Mouse (Mus musculus): ENCODE measurements around the gene Tgm1. TPM values are rescaled to one million over a fixed set of nuclear protein-coding genes. Genes with fewer than 3 reads are reported as not detected.

Gene Tgm1
- total RNA-seq, 4 experiments from 2014 or later: 1.1 to 1.4 TPM; not detected in 2

DNA sequence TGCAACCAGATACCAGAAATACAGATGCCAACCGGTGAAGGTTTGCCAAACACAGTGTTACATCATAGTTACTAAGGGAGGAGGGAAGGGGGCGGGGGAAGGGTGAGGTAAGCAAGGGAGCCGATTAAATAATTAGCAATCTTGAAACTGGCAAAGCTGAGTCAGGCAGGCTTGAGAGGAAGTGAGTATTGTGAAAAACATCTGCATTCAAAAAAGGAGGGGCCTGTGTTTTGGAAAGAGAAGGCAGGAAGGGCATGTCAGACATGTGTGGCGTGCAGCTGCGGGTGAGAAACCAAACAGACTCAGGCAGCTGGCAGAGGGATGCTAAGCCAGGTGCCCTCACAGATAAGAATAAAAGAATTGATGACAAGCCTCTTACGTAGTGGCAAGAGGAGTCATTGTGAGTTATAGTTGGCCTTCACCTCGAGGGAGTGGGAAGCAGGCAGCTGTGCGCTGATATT lies 10.7 kb upstream of the Tgm1 start:
- DNase-seq (ENCODE audit: low spot score in 2 of 2): no peak

DNA sequence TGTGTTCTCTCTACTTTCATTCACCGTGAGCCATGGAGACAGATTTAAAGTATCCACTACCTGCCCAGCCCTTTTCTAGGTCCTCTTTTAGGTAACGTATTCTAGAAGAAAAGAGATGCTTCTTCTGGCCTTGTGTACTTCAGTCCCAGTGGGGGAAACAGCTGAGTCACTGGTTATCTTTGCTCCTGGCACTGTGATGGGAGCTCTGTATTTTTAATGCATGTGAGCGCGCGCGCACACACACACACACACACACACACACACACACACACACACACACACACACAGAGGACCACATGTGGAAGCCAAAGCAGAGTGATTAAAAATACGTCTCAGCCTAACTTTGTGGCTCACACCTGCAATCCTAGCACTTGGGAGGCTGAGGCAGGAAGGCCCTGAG lies 9.7 kb upstream of the Tgm1 start:
- no peak for DNase-seq (ENCODE audit: low spot score in 2 of 2)

DNA sequence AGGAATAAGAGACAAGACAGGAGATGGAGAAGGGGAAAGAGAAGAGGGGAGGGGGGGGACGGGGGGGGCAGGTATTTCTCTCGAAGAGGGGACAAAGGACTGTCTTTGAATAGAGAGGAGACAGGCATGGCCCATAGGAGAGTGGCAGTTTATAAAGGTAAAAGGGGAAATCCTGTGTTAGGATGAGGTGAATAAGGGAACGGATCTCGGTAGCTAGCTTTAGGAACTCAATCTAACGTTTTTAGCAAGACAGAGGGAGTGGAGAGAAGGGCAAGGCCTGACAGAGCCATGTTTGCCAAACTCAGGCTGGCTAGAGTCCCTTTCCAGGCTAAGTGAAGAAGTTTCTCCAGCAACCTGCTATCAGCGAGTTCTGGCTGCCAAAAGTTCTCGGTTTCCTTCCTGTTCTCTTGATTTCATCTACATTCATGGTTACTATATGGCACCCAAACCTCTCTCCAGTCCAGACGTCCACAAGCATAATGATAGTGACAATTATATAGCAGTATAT lies 8.8 kb upstream of the Tgm1 start:
- no peak for DNase-seq (ENCODE audit: low spot score in 2 of 2)

DNA sequence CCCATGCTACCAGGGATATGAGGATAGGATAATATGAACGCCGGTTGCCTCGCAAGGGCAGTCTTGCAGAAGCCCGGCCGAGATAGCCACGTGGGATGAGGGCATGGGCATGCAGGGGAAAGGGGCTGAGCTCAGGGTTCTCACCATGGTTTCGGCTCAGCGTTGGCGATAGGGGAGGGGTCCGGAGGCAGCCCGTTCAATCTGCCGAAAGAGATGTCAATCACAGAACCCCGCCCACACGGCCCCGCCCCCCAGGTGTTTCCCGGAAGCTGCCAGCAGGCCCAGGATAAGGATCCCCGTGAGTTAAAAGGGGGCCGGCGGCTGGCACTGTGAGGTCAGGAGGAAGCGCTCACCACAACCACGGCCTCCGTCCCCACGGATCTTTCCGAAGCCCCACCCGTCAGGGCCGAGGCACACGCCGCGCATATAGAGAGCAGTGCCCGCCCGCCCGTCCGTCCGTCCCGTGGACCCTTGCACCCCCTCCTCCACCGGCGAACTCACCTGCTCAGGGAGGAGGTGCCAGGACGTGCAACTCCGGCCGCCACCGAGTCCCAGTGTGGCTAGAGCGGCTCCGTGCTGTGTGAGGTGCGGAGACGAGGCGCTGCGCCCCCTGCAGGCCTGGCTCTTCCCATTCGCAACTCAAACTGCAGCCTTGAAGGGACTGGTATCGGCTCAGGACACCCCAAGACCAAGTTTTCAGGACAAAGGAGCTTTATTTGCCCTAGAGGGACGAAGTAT lies 8.1 kb upstream of the Tgm1 start, which contains the start of gene Rabggta:
Gene Rabggta (minus strand): TSS at position 564 of the 738 bp plus-strand sequence.
- peak; percentile 85 to 92 for DNase-seq (ENCODE audit: low spot score in 2 of 2)

DNA sequence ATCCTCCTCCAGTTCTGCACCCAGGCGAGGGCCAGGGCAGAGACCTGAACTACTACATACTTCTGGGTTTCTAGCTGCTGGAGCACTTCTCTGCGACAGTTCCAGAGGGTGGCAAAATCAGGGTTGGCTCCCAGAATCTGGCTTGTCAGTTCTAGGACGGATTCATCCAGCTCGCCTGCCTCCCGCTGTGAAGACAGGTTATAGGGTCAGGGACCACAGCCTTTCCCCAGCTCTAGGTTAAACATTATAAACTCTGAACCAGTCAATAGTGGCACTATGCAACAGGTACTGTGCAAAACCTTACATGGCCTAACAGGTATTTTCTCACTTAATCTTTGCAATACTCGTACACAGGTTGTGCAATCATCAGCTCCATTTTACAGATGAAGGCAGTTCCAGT lies 7.3 kb upstream of the Tgm1 start:
- DNase-seq (ENCODE audit: low spot score in 2 of 2): no peak

DNA sequence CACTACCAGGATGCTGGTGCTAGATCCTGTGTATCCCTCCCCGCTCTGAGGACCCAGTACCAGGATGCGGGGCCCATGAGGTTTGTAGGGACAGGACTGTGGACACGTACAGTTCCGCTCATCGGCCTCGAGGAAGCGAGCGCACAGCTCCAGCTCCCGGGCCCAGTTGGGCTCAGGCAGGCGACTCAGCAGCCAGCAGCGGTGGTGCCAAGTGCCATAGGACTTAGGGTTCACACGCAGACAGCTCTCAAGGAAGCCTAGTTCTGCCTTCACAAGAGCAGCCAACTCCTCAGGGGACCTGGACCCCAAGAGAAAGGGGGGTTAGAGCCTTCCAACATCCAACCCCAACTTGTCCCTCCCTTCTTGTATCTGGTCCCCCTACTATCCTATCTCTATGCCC lies 6.9 kb upstream of the Tgm1 start:
- DNase-seq (ENCODE audit: low spot score in 2 of 2): no peak

DNA sequence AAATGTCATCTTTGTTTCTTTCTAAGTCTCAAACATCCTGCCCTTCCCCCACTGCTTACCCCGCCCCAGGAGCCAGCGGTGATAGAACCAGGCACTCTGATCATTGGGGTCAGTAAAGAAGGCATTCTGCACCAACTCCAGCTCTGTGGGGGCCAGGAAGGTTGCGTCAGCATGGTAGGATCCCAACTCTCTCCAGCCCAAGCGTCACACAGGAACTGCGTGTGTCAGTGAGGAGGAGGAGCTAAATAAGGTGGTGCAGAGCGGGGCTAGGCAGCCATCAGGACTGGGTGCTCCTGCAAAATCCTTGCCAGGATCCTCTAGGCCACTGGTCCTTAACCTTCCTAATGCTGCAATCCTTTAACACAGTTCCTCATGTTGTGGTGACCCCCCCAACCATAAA lies 6.0 kb upstream of the Tgm1 start:
- no peak for DNase-seq (ENCODE audit: low spot score in 2 of 2)

DNA sequence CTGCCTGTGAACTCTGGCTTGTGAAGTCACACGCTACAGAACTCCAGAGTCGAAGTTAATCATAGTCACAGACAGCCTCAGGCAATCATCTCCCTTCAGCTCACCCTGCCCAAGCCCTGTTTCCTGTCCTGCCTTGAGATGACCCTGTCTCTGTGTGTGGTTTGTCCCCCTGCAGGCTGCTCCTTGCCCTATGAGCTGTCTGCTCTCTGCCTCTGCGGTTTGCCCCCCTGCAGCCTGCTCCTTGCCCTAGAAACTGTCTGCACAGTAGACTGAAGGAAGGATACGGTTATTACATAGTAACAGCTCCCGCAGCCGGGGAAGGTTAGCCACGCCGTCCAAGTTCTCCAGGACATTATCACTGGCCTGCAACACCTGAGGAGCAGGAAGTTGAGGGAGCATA lies 3.2 kb upstream of the Tgm1 start:
- DNase-seq (ENCODE audit: low spot score in 2 of 2): no peak

DNA sequence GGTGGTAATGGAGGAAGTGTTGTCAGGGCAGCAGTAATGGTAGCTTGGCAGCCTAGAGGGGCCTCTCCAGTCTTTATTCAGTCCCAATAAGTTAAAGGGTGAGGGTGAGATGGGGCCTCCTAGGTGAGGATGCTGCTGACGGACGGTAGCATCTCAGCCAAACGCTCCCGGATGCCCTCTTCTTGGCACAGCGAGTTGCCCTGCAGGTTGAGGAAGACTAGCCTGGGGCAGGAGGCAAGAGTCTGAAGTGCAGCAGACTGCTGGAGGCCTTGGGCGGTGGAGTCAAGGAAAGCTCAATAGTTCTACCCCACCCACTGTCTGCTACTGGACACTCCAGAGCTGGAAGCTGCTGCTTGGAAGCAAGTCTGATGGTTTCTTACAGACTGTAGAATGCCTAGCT lies 2.5 kb upstream of the Tgm1 start:
- no peak for DNase-seq (ENCODE audit: low spot score in 2 of 2)

DNA sequence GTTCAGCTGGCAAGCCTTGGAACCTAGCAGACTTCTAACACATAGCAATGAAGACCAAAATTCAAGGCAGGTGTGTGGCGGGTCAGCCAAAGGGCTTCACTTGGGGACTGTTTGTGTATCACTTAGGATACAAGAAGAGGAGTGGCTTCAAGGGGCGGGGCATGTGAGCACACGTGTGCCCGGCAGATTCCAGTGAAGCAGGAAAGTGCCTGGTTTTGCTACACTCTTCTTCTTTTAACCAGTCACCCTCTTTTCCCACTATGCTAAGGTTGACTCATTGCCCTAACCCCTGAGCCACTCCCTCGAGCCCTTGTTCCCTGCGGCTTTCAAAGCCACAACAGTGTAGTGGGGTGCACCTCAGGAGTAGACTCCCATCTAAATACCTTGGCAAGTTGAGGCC lies 1.2 kb upstream of the Tgm1 start:
- DNase-seq (ENCODE audit: low spot score in 2 of 2): no peak

DNA sequence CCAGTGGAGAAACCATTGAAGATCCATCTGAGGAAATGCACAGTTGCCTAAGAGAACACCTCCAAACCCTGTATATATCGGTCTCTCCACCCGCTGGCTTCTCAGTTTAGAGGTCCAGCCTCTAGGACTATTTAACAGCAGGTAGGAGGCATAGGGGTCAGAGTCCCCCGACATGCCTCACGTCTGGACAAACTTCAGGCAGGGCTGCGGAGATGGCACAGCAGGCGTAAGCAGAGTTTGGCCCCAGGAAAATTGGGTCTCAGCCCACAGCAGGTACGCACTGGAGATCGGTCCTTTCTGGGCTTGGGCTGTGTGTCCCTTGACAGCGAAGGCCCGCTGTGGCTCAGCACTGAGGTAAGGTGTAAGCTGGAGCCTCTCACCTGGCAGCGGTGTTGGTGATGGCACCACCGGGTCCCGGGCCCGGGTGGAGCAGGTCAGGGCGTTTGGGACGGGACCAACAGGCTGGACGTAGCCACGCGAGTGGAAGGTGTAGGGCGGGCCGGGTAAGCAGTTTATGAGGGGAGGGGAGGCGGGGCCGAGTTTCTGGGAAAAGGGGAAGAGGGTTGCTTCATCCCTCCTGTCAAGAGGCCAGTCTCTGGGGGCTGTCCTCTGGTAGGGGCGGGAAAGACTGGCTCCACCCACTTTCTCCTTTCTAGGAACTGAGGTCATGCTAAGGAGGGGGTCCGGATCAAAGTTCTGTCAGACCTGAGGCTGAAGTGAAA lies 558 bp downstream of the Tgm1 start:
- DNase-seq (ENCODE audit: low spot score in 2 of 2): no peak

DNA sequence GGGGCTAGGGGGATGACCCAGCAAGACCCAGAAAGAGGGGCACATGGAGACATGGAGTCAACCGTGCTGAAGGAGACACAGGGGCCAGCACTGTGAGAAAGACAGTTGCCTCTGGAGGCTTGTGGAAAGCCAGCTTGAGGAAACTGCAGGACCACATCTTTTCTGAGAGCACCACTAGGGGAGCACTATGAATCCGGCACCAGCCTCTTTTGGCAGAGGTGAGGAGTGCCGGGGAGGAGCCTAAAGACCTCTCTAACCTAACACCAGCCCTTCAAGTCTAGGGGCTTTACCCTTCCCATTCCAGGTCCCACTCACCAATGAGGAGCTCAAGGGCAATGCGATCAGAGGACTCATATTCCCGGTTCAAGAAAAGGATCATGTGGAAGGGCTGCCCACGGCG lies 1.9 kb downstream of the Tgm1 start:
- no peak for DNase-seq (ENCODE audit: low spot score in 2 of 2)

DNA sequence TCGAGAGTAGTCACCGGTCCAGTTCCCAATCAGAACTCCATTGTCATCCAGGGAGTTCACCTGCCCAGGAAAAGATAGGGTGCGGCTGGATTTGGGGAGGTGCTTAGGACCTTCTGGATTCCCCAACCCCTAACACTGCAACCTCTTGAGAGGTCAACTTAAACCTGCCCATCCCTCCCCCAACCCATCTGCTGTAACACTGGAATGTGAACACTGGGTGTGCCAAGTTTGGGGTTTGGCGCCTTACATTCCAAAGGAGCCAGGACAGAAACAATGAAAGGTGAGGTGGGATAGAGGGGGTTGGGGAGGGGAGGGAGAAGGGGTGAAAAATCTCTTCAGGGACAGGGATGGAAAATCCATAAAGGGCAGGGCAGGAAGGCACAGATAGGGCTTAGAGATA lies 4.2 kb downstream of the Tgm1 start:
- no peak for DNase-seq (ENCODE audit: low spot score in 2 of 2)

DNA sequence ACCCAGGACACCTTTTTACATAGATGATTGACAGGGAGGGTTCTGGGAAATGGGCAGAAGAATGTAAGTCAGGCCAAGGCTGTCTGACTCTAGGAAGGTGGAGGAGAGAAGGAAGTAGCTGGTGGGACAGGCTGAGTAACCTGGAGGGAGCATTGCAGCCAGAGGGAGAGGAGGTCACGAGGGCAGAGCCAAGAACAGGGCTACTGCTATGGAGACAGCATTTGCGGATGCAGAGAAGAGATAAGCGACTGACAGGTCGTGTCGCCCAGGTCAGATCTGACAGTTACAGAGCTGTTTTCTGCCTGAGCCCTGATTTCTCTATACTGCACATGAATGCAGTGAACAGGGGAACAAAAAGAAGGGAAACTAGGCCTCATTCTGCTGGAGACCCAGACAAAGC lies 6.3 kb downstream of the Tgm1 start:
- no peak for DNase-seq (ENCODE audit: low spot score in 2 of 2)

DNA sequence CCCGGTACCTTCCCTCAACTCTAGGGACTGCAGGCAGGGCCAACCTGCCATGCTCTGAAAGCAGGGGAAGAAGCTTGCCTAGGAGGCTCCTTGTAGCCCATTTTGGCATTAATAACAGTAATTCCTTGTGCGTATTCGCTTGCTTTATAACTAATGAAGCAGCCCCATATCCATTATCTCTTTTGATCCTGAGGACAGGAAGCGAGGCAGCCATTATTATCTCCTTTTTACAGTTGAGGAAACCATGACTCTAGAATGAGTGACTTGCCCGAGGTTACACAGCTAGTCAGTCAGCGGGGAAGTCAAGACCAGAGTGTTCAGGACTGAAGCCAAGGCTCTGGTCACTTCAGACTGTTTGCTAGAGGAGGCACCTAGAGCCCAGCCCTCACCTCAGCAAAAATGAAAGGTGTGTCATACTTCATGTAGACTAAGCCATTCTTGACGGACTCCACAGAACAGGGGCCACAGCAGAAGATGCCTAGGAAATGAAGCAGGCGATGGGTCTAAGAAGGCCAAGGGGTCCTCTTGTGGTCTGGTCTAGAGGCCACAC lies 7.6 kb downstream of the Tgm1 start:
- DNase-seq (ENCODE audit: low spot score in 2 of 2): no peak

DNA sequence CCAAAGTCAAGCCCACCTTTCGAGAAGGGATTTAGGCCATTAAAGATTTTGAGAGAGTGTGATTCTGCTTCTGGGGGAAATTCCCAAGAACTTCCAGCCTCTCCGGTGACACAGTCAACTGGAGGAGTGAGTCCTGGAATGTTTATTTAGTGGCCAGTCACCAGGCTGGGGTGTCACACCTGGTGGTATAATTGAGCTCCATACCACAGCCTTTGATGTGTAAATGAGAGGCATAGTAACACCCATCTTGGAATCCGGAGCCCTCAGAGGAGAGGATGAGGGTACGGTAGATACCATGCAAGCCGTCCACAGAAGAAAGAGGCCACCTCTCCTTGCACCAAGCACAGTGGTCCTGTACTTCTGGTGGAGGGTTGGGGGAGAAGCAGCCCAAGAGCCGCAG lies 11.0 kb downstream of the Tgm1 start:
- no peak for DNase-seq (ENCODE audit: low spot score in 2 of 2)

DNA sequence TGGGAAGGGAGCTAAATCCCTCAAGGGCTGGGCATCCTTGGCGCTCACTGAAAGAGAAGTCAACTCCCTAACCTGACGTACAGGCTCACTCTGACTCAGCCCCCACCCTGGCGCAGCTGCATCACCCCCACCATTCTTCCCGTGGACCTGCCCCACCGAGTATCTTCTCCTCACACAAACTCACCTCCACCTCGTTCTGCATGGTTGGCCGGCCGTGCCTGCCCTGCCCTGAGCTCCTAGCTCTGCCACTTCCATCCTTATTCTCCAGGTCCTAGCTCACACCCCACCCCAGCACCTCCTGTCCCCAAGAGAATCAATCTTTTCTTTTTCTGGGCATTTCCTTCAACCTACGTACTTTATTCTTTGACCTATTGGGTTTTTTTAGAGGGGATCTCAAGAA lies 12.6 kb downstream of the Tgm1 start:
- no peak for DNase-seq (ENCODE audit: low spot score in 2 of 2)

DNA sequence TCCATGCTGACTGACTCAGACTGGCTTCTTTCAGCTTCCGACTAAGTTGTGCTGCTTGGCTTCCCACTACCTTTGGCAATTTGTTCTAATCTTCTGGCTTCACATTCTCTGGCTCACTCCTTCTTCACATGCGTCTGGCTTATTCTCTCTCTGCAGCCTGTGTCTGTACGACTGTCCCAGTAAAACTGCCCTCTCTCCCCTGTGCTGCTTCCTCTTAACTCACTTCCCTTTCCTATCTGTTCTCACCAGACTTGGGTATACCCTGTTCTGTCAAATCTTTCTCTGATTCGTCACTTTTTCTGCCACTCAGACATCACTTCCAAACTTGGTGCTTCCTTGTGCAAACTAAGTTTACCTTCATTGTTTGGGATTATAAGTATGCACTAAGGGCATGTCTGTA lies 16.5 kb downstream of the Tgm1 start:
- no peak for DNase-seq (ENCODE audit: low spot score in 2 of 2)

DNA sequence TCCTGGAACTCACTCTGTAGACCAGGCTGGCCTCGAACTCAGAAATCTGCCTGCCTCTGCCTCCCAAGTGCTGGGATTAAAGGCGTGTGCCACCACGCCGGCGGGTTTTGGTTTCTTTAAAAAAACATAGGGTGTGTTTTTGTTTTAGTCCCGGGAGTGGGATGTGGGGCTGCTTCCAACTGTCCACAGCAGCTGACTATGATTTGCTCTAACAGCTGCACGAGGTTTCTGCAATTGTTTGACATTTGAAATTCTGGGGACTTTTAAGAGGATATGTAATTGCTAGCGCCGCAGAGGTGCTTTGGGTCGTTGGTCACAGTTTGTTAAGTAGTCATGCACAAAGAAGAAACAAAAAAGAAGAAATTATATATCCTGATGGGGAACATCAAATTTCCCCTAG lies 24.3 kb downstream of the Tgm1 start:
- no peak for DNase-seq (ENCODE audit: low spot score in 2 of 2)

DNA sequence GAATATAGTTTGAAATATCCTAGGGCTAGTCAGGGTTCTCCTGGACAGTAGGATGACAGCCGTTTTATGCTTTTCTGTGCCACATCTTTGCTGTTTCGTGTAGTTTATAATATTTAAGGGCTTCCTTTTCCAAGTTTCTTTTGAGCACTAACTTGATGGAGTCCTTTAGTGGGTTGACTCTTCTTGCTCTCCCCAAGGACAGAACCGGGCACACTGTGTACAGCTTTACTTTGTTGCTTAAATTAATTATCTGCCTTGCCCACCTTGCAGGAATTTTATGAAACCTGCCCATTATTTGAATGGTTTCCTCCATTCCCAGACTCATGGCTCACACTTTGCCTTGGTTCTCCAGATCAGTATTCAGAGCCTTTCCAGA lies 31.6 kb downstream of the Tgm1 start:
- DNase-seq (ENCODE audit: low spot score in 2 of 2): no peak

DNA sequence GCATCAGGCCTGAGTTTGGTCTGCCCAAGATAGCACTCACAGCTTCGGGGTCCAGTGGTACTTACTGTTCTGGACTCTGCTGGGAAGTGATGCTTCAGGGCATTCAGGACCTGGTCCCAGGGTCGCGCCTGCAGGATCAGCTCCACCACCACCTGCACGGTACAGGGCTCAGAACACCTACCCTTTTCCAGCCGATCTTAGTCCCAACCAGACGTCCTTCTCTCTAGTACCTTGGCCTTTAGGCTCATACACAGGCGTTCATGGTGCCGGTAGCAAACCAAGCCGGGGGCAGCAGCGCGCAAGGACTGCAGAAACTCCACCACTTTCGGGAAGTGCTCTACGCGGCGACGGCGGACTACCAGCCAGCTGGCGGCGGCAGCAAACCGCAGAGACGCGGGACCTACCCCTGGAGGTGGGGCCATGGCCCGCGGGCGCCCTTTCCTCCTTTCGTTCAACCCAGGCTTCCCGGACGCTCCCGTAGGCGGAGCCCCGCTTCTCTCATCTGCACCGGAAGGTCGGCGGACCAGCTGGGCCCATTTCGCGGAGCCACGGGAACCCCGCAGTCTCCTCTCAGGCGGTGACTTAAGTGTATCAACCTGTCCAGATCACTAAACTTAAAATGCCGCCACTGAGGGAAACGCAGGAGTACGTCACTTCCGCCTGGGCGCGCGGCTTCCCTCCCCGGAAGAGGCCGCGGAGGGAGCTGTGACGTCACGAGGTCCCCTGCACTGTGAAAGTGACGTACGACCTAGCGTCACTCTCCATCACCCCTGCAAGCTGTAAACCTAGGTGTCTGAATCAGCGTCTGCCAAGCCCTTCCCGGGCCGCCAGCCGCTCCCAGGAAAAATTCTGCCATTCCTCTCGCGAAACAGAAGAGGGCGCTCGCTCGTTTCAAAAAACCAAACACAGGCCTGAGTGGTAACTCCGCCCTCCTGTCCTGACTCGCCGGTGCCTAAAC lies 32.3 kb downstream of the Tgm1 start, which contains the start of gene Tinf2:
Gene Tinf2 (minus strand): TSS at position 661 of the 958 bp plus-strand sequence.
- DNase-seq (ENCODE audit: low spot score in 2 of 2): peak; percentile 86 to 96
